Mouse (Mus musculus): ENCODE results near the gene Fam129b.

Gene Fam129b

DNA sequence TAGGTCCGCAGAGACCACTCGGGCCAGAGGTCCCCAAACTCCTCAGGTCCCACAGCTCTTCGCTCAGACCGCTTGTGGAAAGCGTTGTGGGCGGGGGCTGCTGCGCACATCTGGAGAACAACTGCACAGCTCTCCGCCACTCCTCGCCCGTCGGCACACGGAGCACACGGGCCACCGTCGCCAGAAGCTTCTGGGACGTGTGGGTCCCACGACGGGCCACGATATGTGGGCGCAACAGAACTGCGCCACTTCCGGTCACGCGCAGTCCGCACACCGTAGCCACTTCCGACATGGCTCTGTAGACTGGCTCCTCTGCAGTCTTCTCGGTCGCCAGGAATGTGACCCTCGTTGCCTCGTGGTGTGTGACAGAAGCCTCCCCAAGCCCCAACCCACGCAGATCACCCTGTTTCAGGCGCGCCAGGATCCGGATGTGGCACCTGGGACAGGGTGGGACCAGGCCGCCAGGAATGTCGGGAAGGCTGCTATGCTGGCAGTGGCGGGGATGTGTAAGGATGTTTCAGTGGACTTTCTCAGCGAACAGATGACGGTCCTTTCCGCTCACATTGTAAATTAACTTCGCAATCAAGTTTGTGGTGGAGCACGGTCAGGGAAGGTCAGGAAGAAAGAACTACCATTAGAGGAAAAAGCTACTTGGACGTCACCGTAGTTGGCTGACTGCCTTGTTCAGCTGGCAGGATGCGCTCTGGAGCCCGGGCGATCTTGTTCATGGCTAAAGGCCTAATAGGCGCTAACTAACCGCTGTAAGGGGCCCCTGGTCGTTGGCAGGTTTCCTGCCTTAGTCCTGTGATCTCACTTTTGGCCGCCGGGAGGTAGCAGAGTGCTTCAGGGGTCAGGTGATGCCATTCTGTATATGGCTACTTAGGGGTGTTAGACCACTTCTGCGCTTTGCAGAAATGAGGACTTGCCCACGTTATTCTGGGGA is 91.0 kb downstream of the Fam129b start:
- peak; percentile 86 to 87 for DNase-seq

DNA sequence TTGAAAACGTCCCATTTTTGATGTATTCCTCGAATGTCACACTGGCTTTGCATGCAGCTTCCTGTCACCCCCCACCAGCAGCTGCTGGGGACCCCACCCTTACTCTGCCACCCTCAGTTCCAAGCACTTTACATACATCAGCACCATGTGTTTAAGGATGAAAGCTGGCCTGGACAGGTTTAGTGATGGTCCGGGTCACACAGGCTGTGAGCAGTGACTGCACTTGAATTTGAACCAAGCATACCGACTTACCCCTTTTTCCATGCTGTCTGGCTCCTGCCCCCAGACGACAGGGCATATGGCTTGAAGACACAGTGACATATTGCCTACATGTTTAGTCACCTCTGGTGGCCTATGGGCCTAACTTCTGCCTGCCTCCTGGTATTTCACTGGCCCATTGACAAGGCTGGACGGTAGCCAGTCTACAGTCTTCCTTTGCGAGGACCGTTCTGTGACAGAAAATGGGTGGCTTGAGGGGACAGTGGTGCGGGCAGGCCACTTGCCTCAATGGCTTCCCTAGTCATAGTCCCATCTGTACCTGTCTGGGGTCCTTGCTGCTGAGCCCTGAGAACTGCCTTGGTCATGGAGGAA is 92.2 kb downstream of the Fam129b start:
- DNase-seq: no peak

DNA sequence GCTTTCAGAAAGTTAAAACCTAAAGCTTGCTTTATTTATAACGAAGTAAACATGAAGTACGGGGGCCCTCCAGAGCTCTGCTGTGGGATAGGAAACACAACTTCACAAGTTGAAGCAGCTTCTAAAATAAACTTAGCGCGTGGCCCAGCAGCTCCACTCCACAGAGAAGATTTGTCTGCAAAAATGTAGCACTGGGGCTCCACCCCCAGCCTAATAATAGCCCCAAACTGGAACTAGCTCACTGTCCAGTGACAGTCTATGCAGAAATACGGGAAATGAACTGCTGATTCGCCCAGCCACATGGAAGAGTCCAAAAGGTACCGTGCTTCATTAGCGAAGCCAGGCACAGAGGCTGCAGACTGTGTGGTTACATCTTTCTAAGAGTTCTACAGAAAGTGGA is 93.4 kb downstream of the Fam129b start:
- no peak for DNase-seq

DNA sequence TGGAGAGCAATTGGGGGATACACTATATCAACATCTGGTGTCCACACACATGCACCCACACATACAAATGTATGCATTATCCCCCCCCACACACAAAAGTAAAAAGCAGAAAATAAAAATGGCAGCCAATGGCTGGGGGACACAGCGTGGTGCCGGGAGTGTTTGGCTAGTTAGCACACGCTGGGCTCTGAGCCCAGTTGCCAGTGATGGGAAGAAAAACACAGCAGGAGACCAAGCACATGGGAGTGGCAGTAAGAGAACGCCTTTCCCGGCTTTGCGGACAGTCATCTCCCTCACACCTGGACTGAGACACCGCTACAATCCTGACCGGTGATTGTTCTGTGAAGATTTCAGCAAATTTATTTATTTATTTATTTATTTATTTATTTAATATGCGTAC is 95.3 kb downstream of the Fam129b start:
- DNase-seq: no peak

DNA sequence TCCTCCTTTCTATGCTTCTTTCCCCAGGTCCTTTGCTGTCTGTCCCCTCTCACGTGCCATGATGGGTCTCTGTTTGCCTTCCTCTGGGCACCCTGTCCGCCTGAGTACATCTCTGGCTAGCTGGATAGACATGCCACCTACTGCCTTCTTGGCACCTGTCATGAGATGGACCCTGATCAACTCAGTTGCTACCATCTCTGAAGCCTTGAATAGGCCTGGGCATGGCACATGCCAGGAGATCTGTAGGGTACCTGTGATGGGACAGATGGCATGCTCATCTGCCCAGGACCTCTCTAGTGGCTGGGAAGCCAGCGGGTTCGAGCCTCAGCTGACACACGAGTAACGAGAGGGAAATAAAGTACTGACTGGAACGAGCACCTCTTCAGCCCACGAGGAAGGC is 98.3 kb downstream of the Fam129b start:
- DNase-seq: no peak
